Mouse (Mus musculus): Measurements from ENCODE around the gene Gtf2e1. TPM values are rescaled to one million over a fixed set of nuclear protein-coding genes. Genes with fewer than 3 reads are reported as not detected.

Gene Gtf2e1
- polyA plus RNA-seq (2012; ENCODE audit: insufficient read depth, low replicate concordance), result 0.89 and 1.7 TPM in 2 replicates

DNA sequence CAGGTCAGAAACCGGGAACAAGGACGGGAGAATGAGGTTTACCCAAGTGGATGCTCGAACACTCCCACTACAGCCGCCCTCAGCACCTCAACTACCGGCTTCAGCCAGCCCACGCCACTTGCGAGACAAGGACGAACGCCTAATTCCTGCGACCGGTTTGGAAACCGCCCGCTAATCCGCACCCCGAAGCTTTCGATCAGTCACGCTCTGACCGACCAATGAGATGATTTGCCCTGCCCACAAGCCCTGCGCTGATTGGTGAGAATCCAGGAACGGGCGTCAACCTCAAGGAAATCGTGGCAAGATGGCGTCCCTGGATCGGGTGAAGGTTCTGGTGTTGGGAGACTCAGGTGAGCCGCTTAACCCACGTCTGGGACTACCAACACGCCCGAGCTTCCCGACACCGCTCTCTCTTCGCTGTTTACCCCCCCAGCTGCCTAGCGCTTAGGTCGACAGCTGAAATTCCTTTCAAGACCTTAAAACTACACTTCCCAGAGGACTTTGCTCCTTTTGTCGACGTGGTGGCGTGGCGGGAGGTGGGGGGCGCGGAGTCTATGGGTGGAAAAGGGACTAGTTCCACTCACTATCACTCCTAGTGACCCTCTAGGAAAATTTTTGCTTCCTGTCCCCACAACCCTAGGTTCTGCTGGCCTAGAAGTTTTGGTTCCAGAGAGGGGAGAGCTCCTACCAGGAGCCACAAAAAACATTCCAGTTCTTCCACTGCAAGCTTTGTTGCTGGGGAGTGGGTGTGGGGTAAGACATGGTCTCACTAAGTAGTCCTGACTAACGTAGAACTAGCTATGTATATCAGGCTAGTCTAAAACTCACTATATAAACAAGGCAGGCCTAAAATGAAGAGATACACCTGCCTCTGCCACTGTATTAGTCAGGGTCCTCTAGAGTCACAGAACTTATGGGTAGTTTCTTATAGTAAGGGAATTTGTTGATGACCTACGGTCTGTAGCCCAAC lies at the start of gene Gtf2e1, which contains the start of gene Rabl3:
Gene Gtf2e1 (minus strand): TSS at position 179 of the 970 bp plus-strand sequence.
Gene Rabl3 (plus strand): TSS at position 275 of the 970 bp plus-strand sequence.
- no peaks in the 10 kb centered on the region for H3K27me3 ChIP-seq (replicated peaks)
- H3K4me3 ChIP-seq (replicated peaks), result peak within 1 kb of the TSS; percentile 98
- peaks cover 47% of the 10 kb centered on the region for H3K36me3 ChIP-seq (replicated peaks; ENCODE audit: low read length)
- TF ChIP-seq FLI1 (IDR thresholded peaks at IDR 0.05; ENCODE audit: low read length), result no peak
- no peak for TF ChIP-seq GATA1 (IDR thresholded peaks at IDR 0.05; ENCODE audit: borderline replicate concordance, low read length)
- H3K4me1 ChIP-seq, result peaks cover 52% of the 10 kb centered on the region
- no peaks in the 10 kb centered on the region for H3K9me3 ChIP-seq

DNA sequence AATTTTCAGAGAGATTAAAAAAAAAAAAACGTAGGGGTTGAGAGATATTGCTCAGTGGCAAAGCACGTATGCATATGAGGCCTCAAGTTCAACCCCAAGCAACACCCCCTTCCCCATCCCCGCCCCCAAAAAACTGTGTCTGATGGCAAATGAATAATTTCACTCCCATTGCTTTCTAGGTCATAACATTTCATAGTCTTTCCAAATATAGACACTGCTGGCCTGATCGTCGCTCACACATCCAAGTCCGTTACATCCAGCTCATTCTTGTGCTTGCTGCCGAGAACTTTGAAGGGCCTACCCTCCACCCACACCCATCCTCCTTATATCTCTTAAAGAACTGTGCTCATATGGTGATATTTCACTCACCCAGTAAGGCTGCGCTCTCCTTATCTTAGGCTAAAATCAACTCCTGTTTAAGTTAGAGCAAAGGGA lies 45.6 kb upstream of the Gtf2e1 start:
- Histone ChIP-seq H3K4me3 (replicated peaks) (no peak overlapping the region), H3K4me1 (peaks cover 15% of the 10 kb centered on the region), H3K27me3 (replicated peaks) (peaks cover 15% of the 10 kb centered on the region), H3K36me3 (replicated peaks; ENCODE audit: low read length) (no peaks in the 10 kb centered on the region), H3K9me3 (no peaks in the 10 kb centered on the region)
- no peak for TF ChIP-seq GATA1 (IDR thresholded peaks at IDR 0.05; ENCODE audit: borderline replicate concordance, low read length)
- TF ChIP-seq FLI1 (IDR thresholded peaks at IDR 0.05; ENCODE audit: low read length), result no peak

DNA sequence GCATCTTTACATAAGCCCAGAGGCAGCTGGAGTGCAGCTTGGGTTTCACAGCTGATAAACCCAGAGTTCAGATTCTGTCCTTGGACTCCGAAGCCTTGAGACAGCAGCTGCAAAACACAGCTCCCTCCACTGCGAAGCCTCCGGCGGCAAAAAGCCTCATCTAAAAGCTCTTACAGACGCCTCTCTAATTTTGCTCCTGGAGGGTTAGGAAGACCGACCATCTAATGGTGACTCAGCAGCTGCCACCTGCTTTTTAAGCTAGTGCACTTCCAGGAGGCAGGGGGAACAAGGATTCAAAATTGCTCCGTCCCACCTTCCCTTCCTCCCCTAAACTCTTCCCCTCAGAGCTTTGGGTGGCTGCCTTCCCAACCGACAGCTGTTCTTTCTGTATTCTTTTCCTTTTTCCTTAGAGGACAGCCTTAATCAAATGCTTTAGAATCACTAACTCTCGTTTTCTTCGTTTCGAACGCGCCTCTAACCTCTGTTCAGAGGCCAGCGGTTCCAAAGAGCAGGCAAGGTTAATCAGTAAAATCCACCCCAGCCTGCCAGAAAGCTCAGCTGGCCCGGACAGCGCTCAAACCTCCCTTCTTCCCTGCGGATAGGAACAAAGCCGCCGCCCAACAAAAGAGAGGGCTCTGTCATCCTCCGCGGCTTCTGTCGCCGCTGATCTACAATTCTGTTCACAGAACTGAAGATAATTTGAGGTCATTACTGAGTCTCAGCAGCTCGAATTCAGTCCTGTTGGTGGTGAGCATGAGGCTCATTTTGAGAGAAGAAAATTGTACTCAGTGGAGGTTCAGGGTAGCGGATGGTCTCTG lies 44.8 kb upstream of the Gtf2e1 start:
- Histone ChIP-seq H3K27me3 (replicated peaks) (peaks cover 16% of the 10 kb centered on the region), H3K36me3 (replicated peaks; ENCODE audit: low read length) (no peaks in the 10 kb centered on the region), H3K4me3 (replicated peaks) (peak overlapping the region; percentile 87), H3K4me1 (peaks cover 12% of the 10 kb centered on the region), H3K9me3 (no peaks in the 10 kb centered on the region)
- TF ChIP-seq FLI1 (IDR thresholded peaks at IDR 0.05; ENCODE audit: low read length) (no peak), GATA1 (IDR thresholded peaks at IDR 0.05; ENCODE audit: borderline replicate concordance, low read length) (no peak)

DNA sequence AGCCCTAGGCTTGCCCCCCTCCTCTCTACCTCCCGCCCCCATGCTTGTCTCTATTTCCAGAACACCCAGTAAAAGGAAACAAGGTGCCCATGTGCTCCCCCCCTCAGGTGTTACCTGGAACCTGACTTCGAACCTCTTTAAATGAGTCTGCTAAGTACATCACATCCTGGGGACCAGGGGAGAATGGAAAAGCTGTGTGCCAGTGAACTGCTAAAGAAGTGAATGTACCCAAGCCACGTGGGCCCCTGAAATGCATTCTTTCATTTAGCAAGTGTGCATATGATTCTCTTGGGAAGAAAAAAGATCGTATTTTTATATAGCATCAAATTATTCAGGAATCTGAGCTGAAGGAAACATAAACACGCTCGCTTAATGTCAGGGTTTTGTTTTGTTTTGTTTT lies 44.2 kb upstream of the Gtf2e1 start:
- H3K9me3 ChIP-seq, result no peaks in the 10 kb centered on the region
- H3K4me1 ChIP-seq, result peaks cover 12% of the 10 kb centered on the region
- TF ChIP-seq FLI1 (IDR thresholded peaks at IDR 0.05; ENCODE audit: low read length) (no peak), GATA1 (IDR thresholded peaks at IDR 0.05; ENCODE audit: borderline replicate concordance, low read length) (no peak)
- no peaks in the 10 kb centered on the region for H3K36me3 ChIP-seq (replicated peaks; ENCODE audit: low read length)
- H3K4me3 ChIP-seq (replicated peaks), result peak overlapping the region; percentile 87
- H3K27me3 ChIP-seq (replicated peaks), result peaks cover 16% of the 10 kb centered on the region

DNA sequence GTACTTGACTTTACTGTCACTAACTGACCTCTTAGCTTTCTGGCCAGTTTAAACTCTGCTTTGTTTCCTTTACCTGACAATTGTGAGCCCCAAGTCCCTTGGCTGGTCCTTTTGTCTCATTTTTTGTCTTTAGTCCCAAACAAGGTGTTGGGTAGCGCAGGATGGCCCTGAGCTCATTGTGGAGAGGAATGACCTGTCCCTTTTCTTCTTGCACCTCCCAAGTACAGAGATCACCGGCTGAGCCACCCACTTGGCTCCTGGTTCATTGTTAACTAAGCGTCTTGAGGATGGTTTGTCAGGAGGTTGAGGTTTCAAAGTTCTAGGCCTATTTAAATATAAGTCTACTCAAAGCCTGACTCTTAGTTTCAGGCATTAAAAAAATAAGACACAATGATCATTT lies 43.7 kb upstream of the Gtf2e1 start:
- Histone ChIP-seq H3K4me1 (peaks cover 12% of the 10 kb centered on the region), H3K4me3 (replicated peaks) (no peak overlapping the region), H3K36me3 (replicated peaks; ENCODE audit: low read length) (no peaks in the 10 kb centered on the region), H3K9me3 (no peaks in the 10 kb centered on the region), H3K27me3 (replicated peaks) (peaks cover 16% of the 10 kb centered on the region)
- TF ChIP-seq FLI1 (IDR thresholded peaks at IDR 0.05; ENCODE audit: low read length) (no peak), GATA1 (IDR thresholded peaks at IDR 0.05; ENCODE audit: borderline replicate concordance, low read length) (no peak)

DNA sequence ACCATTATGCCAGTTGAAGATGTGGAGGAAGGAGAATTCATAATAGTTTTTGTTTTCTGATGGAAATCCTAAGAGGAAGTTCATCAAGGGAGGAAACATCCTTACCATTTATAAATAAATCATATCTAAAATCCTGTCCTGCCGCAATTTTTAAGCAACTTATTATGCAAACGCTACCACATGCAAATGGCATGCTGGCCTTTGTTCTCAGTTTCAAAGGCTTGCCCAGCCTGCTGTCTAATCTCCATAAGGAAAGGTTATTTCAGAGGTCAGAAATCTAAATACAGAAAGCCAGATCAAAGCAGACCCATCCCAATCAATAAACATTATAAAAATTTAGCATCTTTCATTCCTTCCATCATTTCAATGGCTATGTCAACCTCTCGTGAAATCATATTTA lies 42.3 kb upstream of the Gtf2e1 start:
- Histone ChIP-seq H3K4me1 (peaks cover 12% of the 10 kb centered on the region), H3K36me3 (replicated peaks; ENCODE audit: low read length) (no peaks in the 10 kb centered on the region), H3K9me3 (no peaks in the 10 kb centered on the region), H3K27me3 (replicated peaks) (peaks cover 16% of the 10 kb centered on the region), H3K4me3 (replicated peaks) (no peak overlapping the region)
- TF ChIP-seq FLI1 (IDR thresholded peaks at IDR 0.05; ENCODE audit: low read length) (no peak), GATA1 (IDR thresholded peaks at IDR 0.05; ENCODE audit: borderline replicate concordance, low read length) (no peak)

DNA sequence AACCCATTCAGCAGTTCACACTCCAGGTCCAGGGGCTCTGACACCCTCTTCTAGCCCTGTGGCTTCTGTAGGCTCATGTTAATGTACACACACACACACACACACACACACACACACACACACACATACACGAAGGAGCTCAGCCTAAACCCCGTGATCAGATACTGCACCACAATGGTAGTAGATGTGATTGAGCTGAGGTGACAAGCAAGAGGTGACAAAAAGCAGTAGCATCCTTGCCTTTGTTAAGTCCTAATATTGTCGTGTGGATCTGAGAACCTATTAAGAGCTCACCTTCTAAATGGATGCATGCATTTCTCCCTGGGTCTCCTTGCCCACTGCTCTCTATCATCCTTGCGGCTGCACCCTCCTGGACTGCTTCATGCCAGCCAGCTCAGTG lies 41.1 kb upstream of the Gtf2e1 start:
- Histone ChIP-seq H3K4me3 (replicated peaks) (no peak overlapping the region), H3K27me3 (replicated peaks) (peaks cover 16% of the 10 kb centered on the region), H3K9me3 (no peaks in the 10 kb centered on the region), H3K36me3 (replicated peaks; ENCODE audit: low read length) (no peaks in the 10 kb centered on the region), H3K4me1 (peaks cover 12% of the 10 kb centered on the region)
- TF ChIP-seq GATA1 (IDR thresholded peaks at IDR 0.05; ENCODE audit: borderline replicate concordance, low read length) (no peak), FLI1 (IDR thresholded peaks at IDR 0.05; ENCODE audit: low read length) (no peak)

DNA sequence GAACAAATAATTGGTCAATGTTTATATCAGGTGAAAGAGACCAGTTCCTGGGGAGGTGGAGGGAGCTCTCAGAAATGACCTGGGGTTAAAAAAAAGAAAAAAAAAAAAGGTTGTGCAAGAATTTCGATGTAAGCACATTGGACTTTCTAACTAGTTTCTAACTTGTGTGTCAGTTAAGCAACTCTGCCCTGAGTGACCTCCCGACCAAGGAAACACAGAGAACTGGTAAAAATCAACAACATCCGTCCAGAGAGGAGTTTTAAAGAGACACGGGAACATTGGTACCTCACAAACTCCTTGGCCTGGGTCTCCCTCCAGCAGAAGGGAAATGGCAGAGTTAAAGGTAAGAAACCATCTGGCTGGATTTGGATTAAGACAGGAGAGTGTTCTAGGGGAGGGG lies 40.4 kb upstream of the Gtf2e1 start, which contains the start of gene Hgd:
Gene Hgd (plus strand): TSS at position 160 of the 400 bp plus-strand sequence.
- Histone ChIP-seq H3K27me3 (replicated peaks) (peaks cover 11% of the 10 kb centered on the region), H3K9me3 (no peaks in the 10 kb centered on the region), H3K36me3 (replicated peaks; ENCODE audit: low read length) (no peaks in the 10 kb centered on the region), H3K4me3 (replicated peaks) (no peak within 1 kb of the TSS), H3K4me1 (peaks cover 12% of the 10 kb centered on the region)
- TF ChIP-seq FLI1 (IDR thresholded peaks at IDR 0.05; ENCODE audit: low read length), result no peak
- no peak for TF ChIP-seq GATA1 (IDR thresholded peaks at IDR 0.05; ENCODE audit: borderline replicate concordance, low read length)

DNA sequence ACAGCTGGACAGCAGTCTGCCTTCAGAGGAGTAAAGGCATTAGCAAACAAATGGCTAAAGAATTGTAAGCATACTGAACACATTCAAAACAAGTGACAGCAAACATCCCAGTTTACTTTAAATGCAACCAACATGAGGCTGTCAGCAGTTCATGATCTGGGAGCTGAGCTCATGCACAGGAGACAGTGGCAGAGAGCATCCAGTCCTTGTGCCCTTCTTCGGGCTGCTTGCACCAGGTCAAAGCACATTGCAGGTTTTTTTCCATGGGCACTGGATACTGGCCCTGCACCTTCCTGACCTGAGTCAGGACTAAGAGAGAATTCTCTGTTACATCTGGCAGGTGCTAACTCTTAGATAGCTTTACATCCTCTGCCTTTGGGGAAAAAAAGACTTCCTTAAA lies 40.0 kb upstream of the Gtf2e1 start:
- H3K36me3 ChIP-seq (replicated peaks; ENCODE audit: low read length), result no peaks in the 10 kb centered on the region
- no peak overlapping the region for H3K4me3 ChIP-seq (replicated peaks)
- H3K4me1 ChIP-seq, result peaks cover 9% of the 10 kb centered on the region
- no peak for TF ChIP-seq FLI1 (IDR thresholded peaks at IDR 0.05; ENCODE audit: low read length)
- TF ChIP-seq GATA1 (IDR thresholded peaks at IDR 0.05; ENCODE audit: borderline replicate concordance, low read length), result no peak
- no peaks in the 10 kb centered on the region for H3K9me3 ChIP-seq
- H3K27me3 ChIP-seq (replicated peaks), result peaks cover 11% of the 10 kb centered on the region
